Mouse (Mus musculus): ENCODE data around the gene Gtpbp2. TPM values are rescaled to one million over a fixed set of nuclear protein-coding genes. Genes with fewer than 3 reads are reported as not detected.

Gene Gtpbp2
- polyA plus RNA-seq (2014; fragmentation: Nextera tagmentation; extraction: Ambion mirVana), result 28.7 and 32.6 TPM in 2 replicates

DNA sequence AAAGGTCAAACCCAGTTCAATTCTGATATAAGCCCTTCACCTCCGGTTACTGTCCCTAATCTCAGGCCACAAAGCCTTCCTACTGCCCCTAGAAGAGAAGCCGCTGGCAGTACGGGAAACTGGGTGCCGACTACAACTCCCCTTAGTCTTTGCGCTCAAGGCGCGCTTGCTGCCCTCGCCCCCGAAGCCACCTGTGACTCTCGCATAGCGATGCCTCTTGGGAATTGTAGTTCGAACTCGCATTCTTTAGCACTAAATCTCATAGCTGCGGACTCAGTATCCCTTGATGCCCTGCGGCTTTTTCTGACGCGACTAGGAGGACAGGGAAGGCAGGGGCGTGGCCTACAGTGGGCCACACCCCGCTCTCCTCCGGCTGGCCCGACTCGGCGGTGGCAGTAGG, at the start of gene Gtpbp2:
TSS of gene Gtpbp2 (plus strand) at position 347 of the 400 bp plus-strand sequence.
- Histone ChIP-seq H3K9ac (ENCODE audit: low read length) (peak within 1 kb of the TSS; percentile 69), H3K4me1 (replicated peaks; ENCODE audit: control insufficient read depth, insufficient read depth, low read length) (no peaks in the 10 kb centered on the region), H3K9me3 (ENCODE audit: control insufficient read depth, low read length) (no peaks in the 10 kb centered on the region), H3K27me3 (ENCODE audit: control insufficient read depth, insufficient read depth, low read length) (no peaks in the 10 kb centered on the region), H3K27ac (ENCODE audit: low read depth, low read length) (peak within 1 kb of the TSS; percentile 76), H3K36me3 (ENCODE audit: control insufficient read depth, insufficient read depth, low read length) (no peaks in the 10 kb centered on the region; the same call in 1 of the 2 replicates), H3K4me3 (ENCODE audit: low read depth, low read length) (peak within 1 kb of the TSS; percentile 54), H3K4me2 (ENCODE audit: low read depth, low read length, severe bottlenecking) (peak within 1 kb of the TSS; percentile 80)
- ATAC-seq (replicated peaks; ENCODE audit: low FRiP score) (peak; percentile 95), DNase-seq (ENCODE audit: low spot score) (peak; percentile 97)
- under 1% methylated on average over 23 of the region's 23 CpGs for WGBS

DNA sequence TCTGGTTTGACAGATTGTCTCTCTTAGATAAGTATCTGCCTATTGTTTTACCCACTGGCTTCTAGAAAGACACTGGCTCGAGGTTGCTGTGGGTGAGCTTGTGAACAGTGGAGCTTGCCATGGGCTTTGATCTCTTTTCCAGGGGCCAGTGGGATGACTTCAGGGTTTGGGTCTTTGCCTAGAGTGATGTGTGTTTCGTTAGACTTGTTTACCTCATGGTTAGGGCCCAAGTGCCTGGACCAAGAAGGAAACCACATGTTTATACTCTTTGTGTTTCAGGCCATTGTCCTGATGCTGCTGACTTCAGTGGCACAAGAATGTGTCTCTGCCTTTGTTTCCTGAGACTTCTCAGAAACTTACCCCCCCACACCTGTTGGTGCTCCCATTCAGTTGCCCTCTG, 45.3 kb upstream of the Gtpbp2 start:
- WGBS, result 72% methylated on average over 2 of the region's 2 CpGs
- ATAC-seq (replicated peaks; ENCODE audit: low FRiP score) (no peak), DNase-seq (ENCODE audit: low spot score) (no peak)
- Histone ChIP-seq H3K9me3 (ENCODE audit: control insufficient read depth, low read length) (no peaks in the 10 kb centered on the region), H3K4me1 (replicated peaks; ENCODE audit: control insufficient read depth, insufficient read depth, low read length) (no peaks in the 10 kb centered on the region; the same call in 1 of the 2 replicates), H3K4me3 (ENCODE audit: low read depth, low read length) (no peak overlapping the region), H3K27me3 (ENCODE audit: control insufficient read depth, insufficient read depth, low read length) (no peaks in the 10 kb centered on the region), H3K4me2 (ENCODE audit: low read depth, low read length, severe bottlenecking) (no peak overlapping the region), H3K27ac (ENCODE audit: low read depth, low read length) (no peak overlapping the region), H3K9ac (ENCODE audit: low read length) (no peak overlapping the region), H3K36me3 (ENCODE audit: control insufficient read depth, insufficient read depth, low read length) (peaks cover 2% of the 10 kb centered on the region; the same call in 1 of the 2 replicates)

GRCm38 (mm10) chr17:46116138-46116537, 44.7 kb upstream of the Gtpbp2 start:
- no peaks in the 10 kb centered on the region for H3K9me3 ChIP-seq (ENCODE audit: control insufficient read depth, low read length)
- no peak overlapping the region for H3K27ac ChIP-seq (ENCODE audit: low read depth, low read length)
- H3K9ac ChIP-seq (ENCODE audit: low read length), result no peak overlapping the region
- H3K4me1 ChIP-seq (replicated peaks; ENCODE audit: control insufficient read depth, insufficient read depth, low read length), result no peaks in the 10 kb centered on the region; the same call in 1 of the 2 replicates
- peaks cover 3% of the 10 kb centered on the region; the same call in 1 of the 2 replicates for H3K36me3 ChIP-seq (ENCODE audit: control insufficient read depth, insufficient read depth, low read length)
- 75% methylated on average over 11 of the region's 11 CpGs for WGBS
- no peak for DNase-seq (ENCODE audit: low spot score)
- no peak overlapping the region for H3K4me3 ChIP-seq (ENCODE audit: low read depth, low read length)
- H3K27me3 ChIP-seq (ENCODE audit: control insufficient read depth, insufficient read depth, low read length), result no peaks in the 10 kb centered on the region
- no peak for ATAC-seq (replicated peaks; ENCODE audit: low FRiP score)
- no peak overlapping the region for H3K4me2 ChIP-seq (ENCODE audit: low read depth, low read length, severe bottlenecking)

GRCm38 (mm10) chr17:46116881-46117280, 44.0 kb upstream of the Gtpbp2 start:
- H3K36me3 ChIP-seq (ENCODE audit: control insufficient read depth, insufficient read depth, low read length), result peaks cover 3% of the 10 kb centered on the region; the same call in 1 of the 2 replicates
- H3K4me1 ChIP-seq (replicated peaks; ENCODE audit: control insufficient read depth, insufficient read depth, low read length), result no peaks in the 10 kb centered on the region; the same call in 1 of the 2 replicates
- ATAC-seq (replicated peaks; ENCODE audit: low FRiP score) (no peak), DNase-seq (ENCODE audit: low spot score) (no peak)
- 83% methylated on average over 3 of the region's 3 CpGs for WGBS
- H3K9ac ChIP-seq (ENCODE audit: low read length), result no peak overlapping the region
- H3K9me3 ChIP-seq (ENCODE audit: control insufficient read depth, low read length), result no peaks in the 10 kb centered on the region
- no peak overlapping the region for H3K4me2 ChIP-seq (ENCODE audit: low read depth, low read length, severe bottlenecking)
- no peak overlapping the region for H3K27ac ChIP-seq (ENCODE audit: low read depth, low read length)
- H3K27me3 ChIP-seq (ENCODE audit: control insufficient read depth, insufficient read depth, low read length), result no peaks in the 10 kb centered on the region
- H3K4me3 ChIP-seq (ENCODE audit: low read depth, low read length), result no peak overlapping the region

GRCm38 (mm10) chr17:46117623-46118422, 43.0 kb upstream of the Gtpbp2 start:
- Histone ChIP-seq H3K27me3 (ENCODE audit: control insufficient read depth, insufficient read depth, low read length) (no peaks in the 10 kb centered on the region), H3K27ac (ENCODE audit: low read depth, low read length) (no peak overlapping the region), H3K4me2 (ENCODE audit: low read depth, low read length, severe bottlenecking) (no peak overlapping the region), H3K36me3 (ENCODE audit: control insufficient read depth, insufficient read depth, low read length) (peaks cover 3% of the 10 kb centered on the region; the same call in 1 of the 2 replicates), H3K9me3 (ENCODE audit: control insufficient read depth, low read length) (no peaks in the 10 kb centered on the region), H3K4me1 (replicated peaks; ENCODE audit: control insufficient read depth, insufficient read depth, low read length) (no peaks in the 10 kb centered on the region), H3K9ac (ENCODE audit: low read length) (no peak overlapping the region), H3K4me3 (ENCODE audit: low read depth, low read length) (no peak overlapping the region)
- ATAC-seq (replicated peaks; ENCODE audit: low FRiP score) (no peak), DNase-seq (ENCODE audit: low spot score) (no peak)
- WGBS, result 88% methylated on average over 13 of the region's 13 CpGs

DNA sequence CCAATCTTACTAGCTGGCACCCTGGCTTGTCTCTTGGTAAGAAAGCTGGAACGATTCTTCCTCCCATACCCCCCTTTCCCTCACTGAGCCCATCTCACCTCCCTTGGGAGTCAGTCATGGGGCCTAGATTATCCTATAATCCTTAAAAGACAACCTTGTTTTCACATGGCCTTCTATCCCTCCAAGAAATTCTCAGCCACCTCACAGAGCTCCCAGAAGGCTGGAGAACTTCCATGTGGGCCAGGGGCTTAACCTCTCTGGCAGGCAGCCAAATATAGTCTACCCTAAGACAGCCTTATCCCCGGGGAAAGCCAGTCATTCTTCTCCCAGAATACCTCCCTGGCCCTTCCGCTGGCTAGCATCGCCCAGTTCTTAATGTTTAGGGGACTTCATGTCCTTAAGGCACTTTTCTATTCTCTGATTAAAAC, 42.4 kb upstream of the Gtpbp2 start:
- Histone ChIP-seq H3K27ac (ENCODE audit: low read depth, low read length) (no peak overlapping the region), H3K27me3 (ENCODE audit: control insufficient read depth, insufficient read depth, low read length) (no peaks in the 10 kb centered on the region), H3K9ac (ENCODE audit: low read length) (no peak overlapping the region), H3K4me2 (ENCODE audit: low read depth, low read length, severe bottlenecking) (no peak overlapping the region), H3K36me3 (ENCODE audit: control insufficient read depth, insufficient read depth, low read length) (peaks cover 4% of the 10 kb centered on the region; the same call in 1 of the 2 replicates), H3K4me1 (replicated peaks; ENCODE audit: control insufficient read depth, insufficient read depth, low read length) (no peaks in the 10 kb centered on the region), H3K9me3 (ENCODE audit: control insufficient read depth, low read length) (no peaks in the 10 kb centered on the region), H3K4me3 (ENCODE audit: low read depth, low read length) (no peak overlapping the region)
- no peak for ATAC-seq (replicated peaks; ENCODE audit: low FRiP score)
- DNase-seq (ENCODE audit: low spot score), result no peak
- WGBS, result 86% methylated on average over 4 of the region's 4 CpGs

DNA sequence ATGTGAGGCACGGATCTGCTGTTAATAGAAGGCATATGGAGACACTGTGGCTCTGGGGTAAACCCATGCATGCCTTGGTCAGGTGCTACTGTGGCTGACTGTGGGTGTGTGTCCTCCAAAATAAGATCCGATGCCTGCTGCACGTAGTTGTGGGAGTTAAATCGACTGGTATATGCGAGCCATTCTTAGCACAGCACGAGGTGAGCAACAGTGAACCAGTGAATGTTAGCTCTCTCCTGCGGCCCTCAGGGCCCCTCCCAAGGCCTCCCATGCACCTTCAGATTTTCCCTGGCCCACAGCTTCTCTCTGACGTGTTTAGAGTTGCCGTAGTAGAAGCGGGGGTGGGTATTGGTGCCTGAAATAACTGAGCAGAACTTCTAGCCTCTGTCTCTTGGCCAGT, 41.2 kb upstream of the Gtpbp2 start:
- no peaks in the 10 kb centered on the region for H3K27me3 ChIP-seq (ENCODE audit: control insufficient read depth, insufficient read depth, low read length)
- no peak overlapping the region for H3K4me2 ChIP-seq (ENCODE audit: low read depth, low read length, severe bottlenecking)
- DNase-seq (ENCODE audit: low spot score) (no peak), ATAC-seq (replicated peaks; ENCODE audit: low FRiP score) (no peak)
- H3K4me3 ChIP-seq (ENCODE audit: low read depth, low read length), result no peak overlapping the region
- H3K4me1 ChIP-seq (replicated peaks; ENCODE audit: control insufficient read depth, insufficient read depth, low read length), result no peaks in the 10 kb centered on the region
- no peak overlapping the region for H3K9ac ChIP-seq (ENCODE audit: low read length)
- no peaks in the 10 kb centered on the region for H3K9me3 ChIP-seq (ENCODE audit: control insufficient read depth, low read length)
- 87% methylated on average over 10 of the region's 10 CpGs for WGBS
- no peak overlapping the region for H3K27ac ChIP-seq (ENCODE audit: low read depth, low read length)
- H3K36me3 ChIP-seq (ENCODE audit: control insufficient read depth, insufficient read depth, low read length), result peaks cover 11% of the 10 kb centered on the region

GRCm38 (mm10) chr17:46122791-46123190, 38.0 kb upstream of the Gtpbp2 start:
- 94% methylated on average over 4 of the region's 4 CpGs for WGBS
- Histone ChIP-seq H3K9me3 (ENCODE audit: control insufficient read depth, low read length) (no peaks in the 10 kb centered on the region), H3K36me3 (ENCODE audit: control insufficient read depth, insufficient read depth, low read length) (peaks cover 24% of the 10 kb centered on the region), H3K27ac (ENCODE audit: low read depth, low read length) (no peak overlapping the region), H3K4me3 (ENCODE audit: low read depth, low read length) (no peak overlapping the region), H3K4me2 (ENCODE audit: low read depth, low read length, severe bottlenecking) (no peak overlapping the region), H3K9ac (ENCODE audit: low read length) (no peak overlapping the region), H3K4me1 (replicated peaks; ENCODE audit: control insufficient read depth, insufficient read depth, low read length) (no peaks in the 10 kb centered on the region), H3K27me3 (ENCODE audit: control insufficient read depth, insufficient read depth, low read length) (no peaks in the 10 kb centered on the region)
- ATAC-seq (replicated peaks; ENCODE audit: low FRiP score) (no peak), DNase-seq (ENCODE audit: low spot score) (no peak)
